Mouse (Mus musculus) MEL (cell line): ENCODE results near the gene Amh. TPM values are rescaled to one million over a fixed set of nuclear protein-coding genes. Genes with fewer than 3 reads are reported as not detected.

Experiments used
- DNase-seq: peaks from one replicate; pipeline ENCODE4 v3.0.0; 2011; ENCODE audit warnings: low read depth, low spot score
- H3K27ac ChIP-seq: 2 replicates; pipeline ENCODE4 v1.5.1; 2012; ENCODE audit warnings: low read depth, mild to moderate bottlenecking, control low read depth, low read length, moderate library complexity; ENCODE audit not compliant: control insufficient read depth
- H3K27me3 ChIP-seq, 2 experiments: fragments of 150-350 bp in 1 of 2; sonication (generic) in 1 of 2; 2 replicates each; pipeline ENCODE4 v1.6.1; 2012; ENCODE audit warnings: low read length in 2 of 2, mild to moderate bottlenecking in 2 of 2, improper control_type of control experiment in 1 of 2, moderate library complexity in 1 of 2; ENCODE audit not compliant: insufficient read depth in 2 of 2, control insufficient read depth in 1 of 2
- H3K36me3 ChIP-seq, 2 experiments: 2 replicates each; pipeline ENCODE4 v1.6.1; 2012 to 2014; ENCODE audit warnings: low read length in 2 of 2, improper control_type of control experiment in 1 of 2, inconsistent platforms in 1 of 2, mild to moderate bottlenecking in 1 of 2; ENCODE audit not compliant: insufficient read depth in 2 of 2, control insufficient read depth in 1 of 2
- H3K4me1 ChIP-seq, 2 experiments: fragments of 150-350 bp in 1 of 2; sonication (generic) in 1 of 2; 2 replicates each; pipeline ENCODE4 v1.6.1; 2012; ENCODE audit warnings: low read length in 2 of 2, improper control_type of control experiment in 1 of 2, mild to moderate bottlenecking in 1 of 2; ENCODE audit not compliant: insufficient read depth in 2 of 2, control insufficient read depth in 1 of 2
- H3K4me3 ChIP-seq, 2 experiments: fragments of 150-350 bp in 1 of 2; sonication (generic) in 1 of 2; 2 replicates each; pipeline ENCODE4 v1.5.1; 2012; ENCODE audit warnings: low read depth in 2 of 2, low read length in 2 of 2, mild to moderate bottlenecking in 2 of 2, moderate library complexity in 2 of 2, control low read depth in 1 of 2, improper control_type of control experiment in 1 of 2; ENCODE audit not compliant: control insufficient read depth in 1 of 2, insufficient read depth in 1 of 2
- H3K79me2 ChIP-seq: 2 replicates; pipeline ENCODE4 v1.6.1; 2012; ENCODE audit warnings: mild to moderate bottlenecking, low read length, moderate library complexity; ENCODE audit not compliant: control insufficient read depth, poor library complexity, insufficient read depth
- H3K9ac ChIP-seq: 2 replicates; pipeline ENCODE4 v1.6.1; 2012; ENCODE audit warnings: low read depth, mild to moderate bottlenecking, control low read depth, low read length, moderate library complexity; ENCODE audit not compliant: control insufficient read depth, poor library complexity, severe bottlenecking
- H3K9me3 ChIP-seq: fragments of 150-350 bp; sonication (generic); replicated peaks from 2 replicates; pipeline ENCODE4 v1.6.1; 2012; ENCODE audit warnings: mild to moderate bottlenecking, low read length, improper control_type of control experiment, moderate library complexity; ENCODE audit not compliant: insufficient read depth
- CHD2 ChIP-seq: IDR thresholded peaks from 2 replicates; pipeline ENCODE4 v1.6.1; 2011; ENCODE audit warnings: low read length, improper control_type of control experiment
- CTCF ChIP-seq, 3 experiments: IDR thresholded peaks in 2 of 3; conservative IDR thresholded peaks in 1 of 3; 2 replicates each; pipeline ENCODE4 v1.5.1; 2011 to 2012; ENCODE audit warnings: low read length in 3 of 3, low read depth in 2 of 3, mild to moderate bottlenecking in 2 of 3, improper control_type of control experiment in 1 of 3, inconsistent platforms in 1 of 3, mixed read lengths in 1 of 3, moderate library complexity in 1 of 3; ENCODE audit not compliant: control insufficient read depth in 1 of 3, insufficient read depth in 1 of 3, poor library complexity in 1 of 3, severe bottlenecking in 1 of 3
- ELF1 ChIP-seq: IDR thresholded peaks from 2 replicates; pipeline ENCODE4 v1.6.1; 2014; ENCODE audit warnings: low read depth, mild to moderate bottlenecking, inconsistent platforms, low read length, improper control_type of control experiment, moderate library complexity
- EP300 ChIP-seq, 2 experiments: IDR thresholded peaks; 2 replicates each; pipeline ENCODE4 v1.6.1; 2011; ENCODE audit warnings: improper control_type of control experiment in 2 of 2, low read length in 2 of 2, low read depth in 1 of 2, mild to moderate bottlenecking in 1 of 2
- ETS1 ChIP-seq: IDR thresholded peaks from 2 replicates; pipeline ENCODE4 v1.6.1; 2012; ENCODE audit warnings: low read depth, mild to moderate bottlenecking, inconsistent platforms, low read length, improper control_type of control experiment, moderate library complexity
- GABPA ChIP-seq: IDR thresholded peaks from 2 replicates; pipeline ENCODE4 v1.6.1; 2012; ENCODE audit warnings: low read depth, mild to moderate bottlenecking, inconsistent platforms, low read length, improper control_type of control experiment, moderate library complexity
- KAT2A ChIP-seq: conservative IDR thresholded peaks from 2 replicates; pipeline ENCODE4 v1.6.1; 2012; ENCODE audit warnings: low read depth, low read length, improper control_type of control experiment, inconsistent platforms
- MAX ChIP-seq: IDR thresholded peaks from 2 replicates; pipeline ENCODE4 v1.6.1; 2011; ENCODE audit warnings: low read length, improper control_type of control experiment
- MEF2A ChIP-seq: IDR thresholded peaks from 2 replicates; pipeline ENCODE4 v1.6.1; 2014; ENCODE audit warnings: low read depth, mild to moderate bottlenecking, inconsistent platforms, low read length, improper control_type of control experiment; ENCODE audit not compliant: poor library complexity, insufficient replicate concordance, severe bottlenecking; ENCODE audit errors: extremely low read depth
- MXI1 ChIP-seq: IDR thresholded peaks from 2 replicates; pipeline ENCODE4 v1.6.1; 2011; ENCODE audit warnings: mild to moderate bottlenecking, low read depth, low read length, improper control_type of control experiment
- MYB ChIP-seq: IDR thresholded peaks from 2 replicates; pipeline ENCODE4 v1.6.1; 2011; ENCODE audit warnings: mild to moderate bottlenecking, low read depth, low read length, improper control_type of control experiment
- MYC ChIP-seq: IDR thresholded peaks from 2 replicates; pipeline ENCODE4 v1.6.1; 2011; ENCODE audit warnings: low read depth, mild to moderate bottlenecking, low read length, improper control_type of control experiment, moderate library complexity
- NRF1 ChIP-seq: IDR thresholded peaks from 2 replicates; pipeline ENCODE4 v1.6.1; 2014; ENCODE audit warnings: low read depth, mild to moderate bottlenecking, inconsistent platforms, low read length, improper control_type of control experiment, moderate library complexity; ENCODE audit not compliant: poor library complexity, insufficient read depth, severe bottlenecking
- RAD21 ChIP-seq: IDR thresholded peaks from 2 replicates; pipeline ENCODE4 v1.6.1; 2011; ENCODE audit warnings: mild to moderate bottlenecking, low read depth, low read length, improper control_type of control experiment
- SIN3A ChIP-seq: IDR thresholded peaks from 2 replicates; pipeline ENCODE4 v1.6.1; 2012; ENCODE audit warnings: low read length, improper control_type of control experiment, inconsistent platforms
- SMC3 ChIP-seq: IDR thresholded peaks from 2 replicates; pipeline ENCODE4 v1.6.1; 2011; ENCODE audit warnings: low read depth, low read length, improper control_type of control experiment
- USF2 ChIP-seq, 2 experiments: IDR thresholded peaks; 2 replicates each; pipeline ENCODE4 v1.6.1; 2011 to 2012; ENCODE audit warnings: improper control_type of control experiment in 2 of 2, low read length in 2 of 2, borderline replicate concordance in 1 of 2, inconsistent platforms in 1 of 2, low read depth in 1 of 2, mild to moderate bottlenecking in 1 of 2; ENCODE audit not compliant: insufficient read depth in 1 of 2
- ZC3H11A ChIP-seq: IDR thresholded peaks from 2 replicates; pipeline ENCODE4 v1.6.1; 2012; ENCODE audit warnings: low read depth, mild to moderate bottlenecking, inconsistent platforms, low read length, improper control_type of control experiment
- ZMIZ1 ChIP-seq: IDR thresholded peaks from 2 replicates; pipeline ENCODE4 v1.6.1; 2012; ENCODE audit warnings: low read depth, mild to moderate bottlenecking, inconsistent platforms, low read length, improper control_type of control experiment, moderate library complexity
- polyA plus RNA-seq, 2 experiments: library from polyadenylated mRNA; stranded (reverse) in 1 of 2; unstranded in 1 of 2; fragments of >175 nt in 1 of 2; fragments of >200 nt in 1 of 2; gene quantifications; 2 replicates each; pipeline versions ENCODE4 v1.2.1 to v1.2.4; 2012; ENCODE audit warnings: low replicate concordance in 2 of 2, low read depth in 1 of 2; ENCODE audit not compliant: insufficient read length in 2 of 2, insufficient read depth in 1 of 2, missing spikeins in 1 of 2
- total RNA-seq: library from RNA; depleted of rRNA; stranded (reverse); fragments of 300-350 nt; gene quantifications from 2 replicates; pipeline ENCODE4 v1.2.3, GENCODE M21; 2012

Gene Amh
- total and polyA plus RNA-seq, 3 experiments, result 0.42 to 1.1 TPM; not detected in 1

DNA sequence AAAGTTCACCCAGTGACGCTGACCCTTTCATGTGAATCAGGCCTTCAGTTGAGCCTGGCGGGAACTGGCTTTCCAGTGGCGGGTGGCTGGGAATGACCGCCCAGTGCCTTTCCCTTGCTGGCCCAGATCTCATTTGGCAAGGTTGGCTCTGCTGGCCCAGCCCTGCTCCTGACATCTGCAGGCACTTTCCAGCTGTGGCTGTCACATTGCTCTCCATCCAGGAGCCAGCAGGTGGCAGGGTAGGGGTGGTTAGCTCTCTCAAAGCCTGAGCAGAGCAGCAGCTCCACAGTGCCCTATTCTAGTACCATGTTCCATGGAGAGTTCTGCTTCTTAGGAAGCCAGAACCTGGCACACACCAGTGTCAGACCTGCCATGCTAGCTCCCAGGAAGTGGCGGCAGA is 47.3 kb upstream of the Amh start:
- Histone ChIP-seq H3K4me1 (peaks cover 6 to 33% of the 10 kb centered on the region in 2 experiments), H3K27me3 (no peaks in the 10 kb centered on the region), H3K79me2 (peaks cover 76% of the 10 kb centered on the region), H3K9ac (no peak overlapping the region), H3K4me3 (no peak overlapping the region), H3K27ac (no peak overlapping the region), H3K9me3 (no peaks in the 10 kb centered on the region), H3K36me3 (peaks cover 2 to 13% of the 10 kb centered on the region in 2 experiments)
- peak; percentile 74 for DNase-seq
- TF ChIP-seq MXI1 (peak; percentile 77), ELF1 (no peak), CTCF (IDR thresholded peaks at IDR 0.05 in 2 of 3, conservative IDR thresholded peaks at IDR 0.05 in 1 of 3; ENCODE audit: control insufficient read depth in 1 of 3, insufficient read depth in 1 of 3, low read depth in 2 of 3, low read length in 3 of 3, poor library complexity in 1 of 3, severe bottlenecking in 1 of 3) (peak; percentile 34 to 72 (median 71)), ETS1 (no peak), SMC3 (peak; percentile 52), SIN3A (peak; percentile 83), RAD21 (peak; percentile 38), KAT2A (no peak), MEF2A (no peak), MYC (no peak), GABPA (no peak), CHD2 (no peak), MYB (no peak), NRF1 (no peak), ZC3H11A (peak; percentile 19; the same call in 1 of the 2 replicates), MAX (peak; percentile 37; the same call in 1 of the 2 replicates), EP300 (IDR thresholded peaks at IDR 0.05; ENCODE audit: low read depth in 1 of 2, low read length in 2 of 2) (no peak), ZMIZ1 (no peak)

DNA sequence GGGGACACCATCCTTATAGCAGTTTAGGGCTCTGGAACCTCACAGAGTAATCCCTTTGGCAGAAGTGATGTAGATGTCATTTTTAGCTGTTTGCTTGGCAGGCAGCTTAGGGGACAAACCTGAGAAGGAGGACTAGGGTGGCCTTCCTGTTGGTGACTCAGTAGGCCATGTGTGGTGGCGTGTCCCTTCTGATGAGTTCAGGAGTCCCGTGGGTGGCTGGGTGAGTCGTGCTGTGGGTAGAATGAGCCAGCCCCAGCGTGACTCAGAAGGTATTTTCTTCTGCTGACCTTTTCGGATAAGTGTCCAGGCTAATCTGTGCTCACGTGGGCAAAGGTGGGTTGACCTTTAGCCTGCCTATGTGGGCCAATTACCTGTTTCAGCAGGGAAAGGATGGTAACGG is 46.4 kb upstream of the Amh start:
- H3K4me3 ChIP-seq, result no peak overlapping the region
- H3K79me2 ChIP-seq, result peaks cover 84% of the 10 kb centered on the region
- DNase-seq, result no peak
- TF ChIP-seq ZMIZ1 (no peak), ZC3H11A (no peak), MAX (no peak), USF2 (IDR thresholded peaks at IDR 0.05; ENCODE audit: borderline replicate concordance in 1 of 2, insufficient read depth in 1 of 2, low read depth in 1 of 2, low read length in 2 of 2) (0 out of 4 replicates have a peak, but pooled peaks of 1 of the 2 experiments have one; percentile 4)
- H3K27ac ChIP-seq, result no peak overlapping the region
- peaks cover 6 to 26% of the 10 kb centered on the region in 2 experiments for H3K4me1 ChIP-seq
- H3K36me3 ChIP-seq, result peaks cover 4 to 8% of the 10 kb centered on the region in 2 experiments
- no peak overlapping the region for H3K9ac ChIP-seq
- no peaks in the 10 kb centered on the region for H3K9me3 ChIP-seq
- H3K27me3 ChIP-seq, result no peaks in the 10 kb centered on the region
